15 mouse cellular contexts compared by ENCODE assay signal in the genomic region with DNA sequence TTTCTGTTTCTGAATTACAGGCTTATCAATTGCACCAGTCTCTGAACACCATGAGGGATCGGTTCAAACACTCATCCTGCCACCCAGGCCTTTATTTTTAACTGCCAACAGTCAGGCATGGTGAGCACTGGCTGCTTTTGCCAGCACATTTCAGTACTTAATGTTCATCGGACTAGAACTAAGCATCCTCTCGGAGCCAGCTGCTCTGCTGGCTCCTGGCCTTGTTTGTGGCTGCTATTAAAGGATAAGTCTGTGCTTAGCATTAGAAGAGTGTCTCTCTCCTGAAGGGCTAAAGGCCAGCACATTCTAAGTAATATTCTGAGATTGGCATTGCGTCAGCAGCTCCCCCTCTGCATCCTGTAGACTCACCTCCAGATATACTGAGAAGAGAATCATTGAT. TPM values are rescaled to one million over a fixed set of nuclear protein-coding genes. Genes with fewer than 3 reads are reported as not detected.
DNase-seq lines count a peak whose midpoint lies in the region; ATAC-seq lines count a peak whose summit lies in the region.
"Had no signal": no experiment of that assay in that cellular context is flagged by ENCODE, and none has a peak within 500 bp of the region (broad histone marks: within the 10 kb centered on the region; RNA-seq: fewer than 3 reads in every experiment).

No protein-coding gene starts in this region.

- intact Hi-C loops in heart, postnatal 36 days (cut with DNase I): no loop called here

- ATAC-seq in forebrain, embryonic 13.5 days: peak; percentile 67; the same call in 1 of the 2 replicates
- ATAC-seq in megakaryocyte progenitor cell, adult 5-6 weeks (replicated peaks; ENCODE audit: poor library complexity): no peak
- no peak for ATAC-seq in kidney, embryonic 16.5 days (ENCODE audit: low FRiP score, low TSS enrichment)

- DNase-seq in forebrain, embryonic 10.5 days (ENCODE audit: extremely low spot score, low spot score): no peak
- peak; percentile 41 to 64 for DNase-seq in right cerebral cortex, adult 2 months (ENCODE audit: low spot score in 2 of 2)
- no peak for DNase-seq in right cerebral cortex, postnatal 14 days
- peak; percentile 80 to 81 for DNase-seq in layer of hippocampus, postnatal 36 days
- no peak for DNase-seq in heart, postnatal 36 days
- DNase-seq: adrenal gland, postnatal 14 days; heart, postnatal 10 days; thymus, postnatal 4 days had no signal

- H3K27ac ChIP-seq in forebrain, embryonic 13.5 days: peak overlapping the region; percentile 41
- no peak overlapping the region for H3K27ac ChIP-seq in forebrain, embryonic 10.5 days
- H3K27ac ChIP-seq in kidney, embryonic 16.5 days (ENCODE audit: low read length): no peak overlapping the region
- H3K27ac ChIP-seq: embryonic facial prominence, embryonic 13.5 days; kidney, embryonic 15.5 days; limb, embryonic 15.5 days had no signal

- H3K4me3 ChIP-seq in forebrain, embryonic 13.5 days: no peak overlapping the region
- no peak overlapping the region for H3K4me3 ChIP-seq in forebrain, embryonic 10.5 days
- H3K4me3 ChIP-seq in kidney, embryonic 16.5 days (ENCODE audit: low read length): no peak overlapping the region
- H3K4me3 ChIP-seq: embryonic facial prominence, embryonic 13.5 days; kidney, embryonic 15.5 days; limb, embryonic 15.5 days had no signal

- H3K9me3 ChIP-seq in forebrain, embryonic 13.5 days (replicated peaks): no peaks in the 10 kb centered on the region
- H3K9me3 ChIP-seq in forebrain, embryonic 10.5 days: no peaks in the 10 kb centered on the region
- H3K9me3 ChIP-seq in kidney, embryonic 16.5 days (ENCODE audit: low read length): 0 out of 2 replicates have a peak, but pooled peaks cover 3% of the 10 kb centered on the region
- H3K9me3 ChIP-seq: embryonic facial prominence, embryonic 13.5 days; kidney, embryonic 15.5 days; limb, embryonic 15.5 days had no signal

- H3K36me3 ChIP-seq in forebrain, embryonic 13.5 days (ENCODE audit: poor library complexity, severe bottlenecking): no peaks in the 10 kb centered on the region
- no peaks in the 10 kb centered on the region for H3K36me3 ChIP-seq in forebrain, embryonic 10.5 days (replicated peaks)
- H3K36me3 ChIP-seq in kidney, embryonic 16.5 days (ENCODE audit: insufficient read depth, low read length): no peaks in the 10 kb centered on the region
- H3K36me3 ChIP-seq: embryonic facial prominence, embryonic 13.5 days; kidney, embryonic 15.5 days; limb, embryonic 15.5 days had no signal

- no peak overlapping the region for H3K9ac ChIP-seq in forebrain, embryonic 13.5 days
- H3K9ac ChIP-seq in kidney, embryonic 16.5 days (replicated peaks; ENCODE audit: low read length): no peak overlapping the region
- H3K9ac ChIP-seq: embryonic facial prominence, embryonic 13.5 days; kidney, embryonic 15.5 days; limb, embryonic 15.5 days had no signal

- no peaks in the 10 kb centered on the region for H3K27me3 ChIP-seq in forebrain, embryonic 13.5 days
- no peaks in the 10 kb centered on the region for H3K27me3 ChIP-seq in forebrain, embryonic 10.5 days (ENCODE audit: poor library complexity, severe bottlenecking)
- no peaks in the 10 kb centered on the region for H3K27me3 ChIP-seq in kidney, embryonic 16.5 days (ENCODE audit: insufficient read depth, low read length)
- H3K27me3 ChIP-seq: embryonic facial prominence, embryonic 13.5 days; kidney, embryonic 15.5 days; limb, embryonic 15.5 days had no signal

- H3K4me2 ChIP-seq in forebrain, embryonic 13.5 days: no peak overlapping the region
- no peak overlapping the region for H3K4me2 ChIP-seq in kidney, embryonic 16.5 days (replicated peaks; ENCODE audit: low read depth, low read length)
- H3K4me2 ChIP-seq: embryonic facial prominence, embryonic 13.5 days; kidney, embryonic 15.5 days; limb, embryonic 15.5 days had no signal

- peaks cover 14% of the 10 kb centered on the region; the same call in 1 of the 2 replicates for H3K4me1 ChIP-seq in forebrain, embryonic 13.5 days
- H3K4me1 ChIP-seq in forebrain, embryonic 10.5 days: no peaks in the 10 kb centered on the region
- no peaks in the 10 kb centered on the region for H3K4me1 ChIP-seq in kidney, embryonic 16.5 days (ENCODE audit: insufficient read depth, low read length)
- H3K4me1 ChIP-seq: embryonic facial prominence, embryonic 13.5 days; kidney, embryonic 15.5 days; limb, embryonic 15.5 days had no signal

- WGBS in forebrain, embryonic 13.5 days: 53% methylated on average over 4 of the region's 4 CpGs
- 85% methylated on average over 4 of the region's 4 CpGs for WGBS in forebrain, embryonic 10.5 days
- WGBS in kidney, embryonic 16.5 days: 64% methylated on average over 4 of the region's 4 CpGs

RNA-seq across cellular contexts. Expression of gene Nell2, which starts 7.9 kb away (rescaled TPM):
- polyA plus RNA-seq in forebrain, embryonic 13.5 days (2015; fragmentation: Nextera tagmentation; extraction: Ambion mirVana): 124 and 150 TPM in 2 replicates
- polyA plus RNA-seq in forebrain, embryonic 10.5 days (2016; fragmentation: Nextera tagmentation; extraction: Ambion mirVana): 35.8 and 39.6 TPM in 2 replicates
- 100 to 1,000 TPM; 744 to 782 TPM for total RNA-seq in layer of hippocampus, postnatal 36 days (2021)
- not detected in 2 replicates for total RNA-seq in megakaryocyte progenitor cell, adult 5-6 weeks (2015)
- not detected in 2 replicates for total RNA-seq in megakaryocyte progenitor cell, adult 5-6 weeks (2017)
- 12.3 and 13.6 TPM in 2 replicates for polyA plus RNA-seq in kidney, embryonic 16.5 days (2015; fragmentation: Nextera tagmentation; extraction: Ambion mirVana)
- under 1 TPM in 1 of 2 experiments, not detected in 1; 0.08 TPM for total RNA-seq in heart, postnatal 36 days (2021)
- total RNA-seq: MEL had no signal

Comparison
In these comparisons a context has a peak if more than half of its experiments do, and no peak if none do; other contexts are left out.
1. DNase-seq: peak in right cerebral cortex, adult 2 months (2 of 2) and layer of hippocampus, postnatal 36 days (2 of 2); none in forebrain, embryonic 10.5 days (single experiment), right cerebral cortex, postnatal 14 days (single experiment) and heart, postnatal 36 days (0 of 2).
2. RNA of gene Nell2, which starts 7.9 kb away (total RNA-seq): 744 to 782 TPM in layer of hippocampus, postnatal 36 days; 0.08 TPM in heart, postnatal 36 days and not detected in megakaryocyte progenitor cell, adult 5-6 weeks; every median in the first group is over 100 times any median in the second.